Mouse (Mus musculus): ENCODE data around the gene Caskin2.
"Not testable (repeated sequence)": the region's sequence is repeated elsewhere in the genome, so short reads cannot be mapped to it uniquely, and the experiment has no call there.

GRCm38 (mm10) chr11:115762176-115762575 lies 51.3 kb downstream of the Caskin2 start:
- TF ChIP-seq CTCF (IDR thresholded peaks at IDR 0.05; ENCODE audit: low read depth, low read length); GATA2 (IDR thresholded peaks at IDR 0.05; ENCODE audit: borderline replicate concordance, low read depth, low read length): not testable (repeated sequence)

All from G1E (cell line).